Mouse (Mus musculus): ENCODE measurements around the gene Gimap5. TPM values are rescaled to one million over a fixed set of nuclear protein-coding genes. Genes with fewer than 3 reads are reported as not detected.

Gene Gimap5
- polyA plus RNA-seq, 1 experiment, result 7.9 TPM

DNA sequence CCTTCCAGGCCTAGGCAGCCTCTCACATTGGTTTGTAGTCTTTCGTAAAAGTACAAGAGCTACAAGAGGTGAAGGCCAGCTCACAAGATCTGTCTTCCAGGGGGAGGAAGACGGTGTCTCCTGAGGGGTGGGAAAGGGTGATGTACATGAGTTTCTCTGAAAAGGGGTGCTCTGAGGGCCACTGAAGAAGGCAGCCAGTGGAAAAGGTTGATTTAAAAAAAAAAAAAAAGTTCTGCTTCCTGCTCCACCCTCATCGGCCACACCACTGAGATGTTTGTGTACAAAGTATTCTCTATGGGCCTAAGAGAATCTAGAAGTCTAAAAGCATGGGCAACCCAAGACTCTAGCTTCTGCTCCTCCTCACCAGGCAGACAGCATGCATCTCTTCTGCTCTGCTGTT, 24.7 kb downstream of the Gimap5 start, which contains the start of gene Gimap3:
Gene Gimap3, minus strand, starts transcription at position 156 of the 400 bp plus-strand sequence.
- WGBS, result 51% methylated on average over 3 of the region's 3 CpGs
- TF ChIP-seq POLR2A (IDR thresholded peaks at IDR 0.05; ENCODE audit: borderline replicate concordance, control insufficient read depth, low read depth, low read length) (no peak), CTCF (IDR thresholded peaks at IDR 0.05; ENCODE audit: control insufficient read depth, insufficient read depth, low read length) (no peak)
- peak within 1 kb of the TSS; percentile 58 for H3K4me3 ChIP-seq (replicated peaks; ENCODE audit: control insufficient read depth, low read depth, low read length)
- peak within 1 kb of the TSS; percentile 69 for H3K27ac ChIP-seq (ENCODE audit: control insufficient read depth, insufficient read depth, low read depth, low read length, poor library complexity)
- H3K4me1 ChIP-seq (ENCODE audit: control insufficient read depth, insufficient read depth, low read length), result no peaks in the 10 kb centered on the region; the same call in 1 of the 2 replicates

DNA sequence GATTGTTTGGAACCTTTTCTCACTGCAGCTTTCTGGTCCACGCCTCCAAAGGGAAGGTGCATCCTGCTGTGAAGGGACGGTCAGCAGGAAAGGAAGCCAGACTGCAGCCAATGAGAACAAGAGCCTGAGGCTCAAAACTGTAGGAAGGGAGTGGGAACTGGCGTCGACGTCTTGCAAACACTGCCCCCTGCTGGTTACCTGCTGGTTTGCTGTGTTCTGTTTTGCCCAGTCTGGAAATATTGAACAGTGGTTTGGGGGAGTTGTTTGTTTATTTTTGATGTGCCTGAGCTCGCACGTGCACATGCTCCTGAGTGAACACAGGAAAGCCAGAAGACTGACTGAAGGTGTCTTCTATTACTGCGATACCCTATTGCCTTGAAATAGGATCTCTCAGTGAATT, 26.0 kb downstream of the Gimap5 start:
- H3K27ac ChIP-seq (ENCODE audit: control insufficient read depth, insufficient read depth, low read depth, low read length, poor library complexity), result no peak overlapping the region
- 5% methylated on average over 8 of the region's 8 CpGs for WGBS
- TF ChIP-seq POLR2A (IDR thresholded peaks at IDR 0.05; ENCODE audit: borderline replicate concordance, control insufficient read depth, low read depth, low read length) (no peak), CTCF (IDR thresholded peaks at IDR 0.05; ENCODE audit: control insufficient read depth, insufficient read depth, low read length) (peak; percentile 87)

DNA sequence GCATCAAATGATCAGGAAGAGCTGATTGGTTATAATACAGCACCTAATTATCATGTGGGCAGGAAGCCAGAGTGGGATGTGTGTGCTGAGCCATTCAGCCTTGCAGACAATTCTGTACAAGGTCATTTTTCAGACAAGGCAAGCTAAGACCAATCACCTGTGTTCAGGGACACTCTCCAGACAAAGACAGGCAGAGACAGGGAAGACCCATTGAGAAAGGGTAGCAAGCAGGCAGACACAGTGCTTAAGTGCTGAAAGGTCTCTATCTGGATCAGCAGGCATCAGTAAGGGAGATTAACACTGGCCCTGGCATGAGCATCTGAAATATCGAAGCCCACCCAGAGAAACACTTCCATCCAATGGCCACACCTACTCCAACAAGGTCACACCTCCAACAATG, 38.4 kb downstream of the Gimap5 start:
- Histone ChIP-seq H3K27ac (ENCODE audit: control insufficient read depth, insufficient read depth, low read depth, low read length, poor library complexity) (no peak overlapping the region), H3K4me3 (replicated peaks; ENCODE audit: control insufficient read depth, low read depth, low read length) (no peak overlapping the region), H3K4me1 (ENCODE audit: control insufficient read depth, insufficient read depth, low read length) (no peaks in the 10 kb centered on the region)
- TF ChIP-seq CTCF (IDR thresholded peaks at IDR 0.05; ENCODE audit: control insufficient read depth, insufficient read depth, low read length), result no peak
- no peak for TF ChIP-seq POLR2A (IDR thresholded peaks at IDR 0.05; ENCODE audit: borderline replicate concordance, control insufficient read depth, low read depth, low read length)
- whole genome bisulfite sequencing, result 70% methylated on average over 1 of the region's 1 CpGs

More for the DNA sequence above, 26.0 kb downstream of the Gimap5 start:
- no peaks in the 10 kb centered on the region; the same call in 1 of the 2 replicates for H3K4me1 ChIP-seq (ENCODE audit: control insufficient read depth, insufficient read depth, low read length)
- no peak overlapping the region for H3K4me3 ChIP-seq (replicated peaks; ENCODE audit: control insufficient read depth, low read depth, low read length)

DNA sequence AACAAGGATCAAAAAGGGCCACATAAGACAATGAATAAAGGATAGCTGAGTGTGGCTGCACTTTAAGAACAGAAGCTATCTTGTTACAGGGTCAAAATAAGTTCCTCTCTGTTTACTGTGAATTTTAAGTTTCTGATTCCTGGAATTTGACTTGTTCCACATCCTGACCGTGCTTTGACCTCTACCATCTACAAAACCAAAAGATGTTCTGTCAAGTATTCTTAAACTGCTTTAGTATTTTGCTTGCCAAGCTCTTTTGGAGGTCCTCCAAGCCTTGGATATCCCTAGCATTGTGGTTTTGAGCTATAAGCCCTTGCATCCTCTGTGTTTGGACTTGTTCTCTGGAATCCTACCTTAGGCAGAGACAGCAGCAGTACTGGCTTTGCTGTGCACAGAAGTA, 39.2 kb downstream of the Gimap5 start:
- WGBS, result 12% methylated on average over 1 of the region's 1 CpGs
- no peak for TF ChIP-seq CTCF (IDR thresholded peaks at IDR 0.05; ENCODE audit: control insufficient read depth, insufficient read depth, low read length)
- no peak for TF ChIP-seq POLR2A (IDR thresholded peaks at IDR 0.05; ENCODE audit: borderline replicate concordance, control insufficient read depth, low read depth, low read length)
- H3K4me1 ChIP-seq (ENCODE audit: control insufficient read depth, insufficient read depth, low read length), result no peaks in the 10 kb centered on the region
- H3K27ac ChIP-seq (ENCODE audit: control insufficient read depth, insufficient read depth, low read depth, low read length, poor library complexity), result no peak overlapping the region
- H3K4me3 ChIP-seq (replicated peaks; ENCODE audit: control insufficient read depth, low read depth, low read length), result no peak overlapping the region

DNA sequence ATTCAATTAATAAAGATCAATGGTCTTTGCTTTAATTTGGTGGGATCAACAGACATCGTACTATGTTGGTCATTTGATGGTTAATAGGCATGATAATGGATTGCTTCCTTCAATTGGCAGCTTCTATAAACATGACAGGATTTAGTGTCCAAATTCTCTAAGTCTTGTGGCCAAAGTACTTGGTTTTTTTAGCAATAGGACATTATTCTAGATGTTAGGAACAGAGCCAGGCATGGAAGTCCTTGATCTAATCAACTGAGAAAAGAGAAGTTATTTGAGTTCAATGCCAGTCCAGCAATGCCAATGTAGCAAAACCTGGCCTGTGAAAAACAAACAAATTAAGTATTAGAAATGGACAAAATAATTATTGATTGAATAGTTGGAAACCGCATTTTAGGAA, 39.6 kb downstream of the Gimap5 start:
- Histone ChIP-seq H3K27ac (ENCODE audit: control insufficient read depth, insufficient read depth, low read depth, low read length, poor library complexity) (no peak overlapping the region), H3K4me1 (ENCODE audit: control insufficient read depth, insufficient read depth, low read length) (no peaks in the 10 kb centered on the region), H3K4me3 (replicated peaks; ENCODE audit: control insufficient read depth, low read depth, low read length) (no peak overlapping the region)
- WGBS, result 70% methylated on average over 2 of the region's 2 CpGs
- no peak for TF ChIP-seq POLR2A (IDR thresholded peaks at IDR 0.05; ENCODE audit: borderline replicate concordance, control insufficient read depth, low read depth, low read length)
- TF ChIP-seq CTCF (IDR thresholded peaks at IDR 0.05; ENCODE audit: control insufficient read depth, insufficient read depth, low read length), result no peak

DNA sequence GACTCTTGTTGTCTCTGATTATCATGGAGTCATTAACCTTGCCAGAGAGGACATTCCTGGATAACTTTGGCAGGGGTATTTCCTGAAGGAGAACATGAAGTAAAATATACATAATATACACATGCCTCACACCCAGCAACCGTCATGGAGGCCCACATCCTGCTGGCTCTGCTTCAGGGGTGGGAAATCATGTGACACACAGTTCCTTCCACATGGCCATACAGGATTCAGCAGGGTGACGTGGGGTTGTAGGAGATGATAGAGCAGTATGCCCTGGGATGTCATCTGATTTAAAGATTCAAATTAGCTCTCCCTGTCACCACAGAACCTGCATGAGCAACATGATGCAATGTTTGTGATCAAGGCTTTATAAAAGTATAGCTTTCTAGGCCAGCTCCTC, 41.9 kb downstream of the Gimap5 start:
- Histone ChIP-seq H3K4me3 (replicated peaks; ENCODE audit: control insufficient read depth, low read depth, low read length) (no peak overlapping the region), H3K27ac (ENCODE audit: control insufficient read depth, insufficient read depth, low read depth, low read length, poor library complexity) (no peak overlapping the region), H3K4me1 (ENCODE audit: control insufficient read depth, insufficient read depth, low read length) (no peaks in the 10 kb centered on the region)
- TF ChIP-seq CTCF (IDR thresholded peaks at IDR 0.05; ENCODE audit: control insufficient read depth, insufficient read depth, low read length), result no peak
- no peak for TF ChIP-seq POLR2A (IDR thresholded peaks at IDR 0.05; ENCODE audit: borderline replicate concordance, control insufficient read depth, low read depth, low read length)
- WGBS, result 38% methylated on average over 2 of the region's 2 CpGs

DNA sequence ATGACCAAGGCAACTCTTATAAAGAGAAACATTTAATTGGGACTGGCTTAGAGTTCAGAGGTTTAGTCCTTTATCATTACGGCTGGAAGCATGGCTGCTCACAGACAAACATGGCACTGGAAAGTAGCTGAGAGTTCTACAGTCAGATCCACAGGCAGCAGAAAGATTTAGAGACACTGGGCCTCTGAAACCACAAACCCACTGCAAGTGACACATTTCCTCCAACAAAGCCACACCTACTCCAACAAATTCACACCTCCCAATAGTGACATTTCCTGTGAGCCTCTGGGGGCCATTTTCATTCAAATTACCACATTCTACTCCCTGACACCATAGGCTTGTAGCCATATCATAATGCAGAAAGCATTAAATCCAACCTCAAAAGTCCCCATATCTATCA, 55.9 kb downstream of the Gimap5 start:
- no peak for TF ChIP-seq CTCF (IDR thresholded peaks at IDR 0.05; ENCODE audit: control insufficient read depth, insufficient read depth, low read length)
- no peak for TF ChIP-seq POLR2A (IDR thresholded peaks at IDR 0.05; ENCODE audit: borderline replicate concordance, control insufficient read depth, low read depth, low read length)
- no peak overlapping the region for H3K27ac ChIP-seq (ENCODE audit: control insufficient read depth, insufficient read depth, low read depth, low read length, poor library complexity)
- WGBS, result 3% methylated on average over 1 of the region's 1 CpGs
- no peaks in the 10 kb centered on the region for H3K4me1 ChIP-seq (ENCODE audit: control insufficient read depth, insufficient read depth, low read length)
- H3K4me3 ChIP-seq (replicated peaks; ENCODE audit: control insufficient read depth, low read depth, low read length), result no peak overlapping the region

DNA sequence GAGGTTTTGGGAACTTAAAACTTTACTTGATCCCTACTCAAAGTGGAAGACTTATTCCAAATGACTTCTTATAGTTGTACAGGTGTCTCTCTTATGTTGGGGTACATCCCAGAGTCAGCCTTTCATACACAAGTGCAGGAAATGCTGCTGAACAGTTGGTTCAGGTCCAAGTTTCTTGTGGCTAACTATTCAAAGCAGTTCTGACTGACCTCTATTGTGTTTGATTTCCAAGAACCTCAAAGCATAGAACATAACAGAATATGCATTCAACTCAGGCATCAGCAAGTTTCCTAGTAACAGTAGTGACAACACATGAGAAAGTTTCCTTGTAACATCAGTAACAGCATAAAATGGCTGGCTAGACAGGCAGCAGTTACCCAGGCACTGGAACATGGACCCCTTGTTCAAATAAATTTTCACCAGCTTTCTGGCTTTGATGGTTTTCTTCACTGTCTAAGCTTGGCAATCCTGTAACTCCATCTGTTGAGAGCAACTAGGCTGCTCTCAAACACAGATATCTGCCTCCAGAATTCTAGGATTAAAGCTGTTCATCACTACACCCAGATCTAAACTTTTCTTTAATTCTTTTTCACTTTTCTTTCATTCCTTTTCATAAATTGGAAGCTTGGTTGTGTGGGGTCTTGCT, 57.5 kb downstream of the Gimap5 start:
- Histone ChIP-seq H3K4me1 (ENCODE audit: control insufficient read depth, insufficient read depth, low read length) (no peaks in the 10 kb centered on the region), H3K27ac (ENCODE audit: control insufficient read depth, insufficient read depth, low read depth, low read length, poor library complexity) (no peak overlapping the region), H3K4me3 (replicated peaks; ENCODE audit: control insufficient read depth, low read depth, low read length) (no peak overlapping the region)
- no peak for TF ChIP-seq POLR2A (IDR thresholded peaks at IDR 0.05; ENCODE audit: borderline replicate concordance, control insufficient read depth, low read depth, low read length)
- no peak for TF ChIP-seq CTCF (IDR thresholded peaks at IDR 0.05; ENCODE audit: control insufficient read depth, insufficient read depth, low read length)

Other genes with a start within 250 kb of the Gimap5 start
- 2.2 TPM in 1 of 2 replicates, not detected in the other for gene Atp6v0e2, start 208.6 kb upstream of the Gimap5 start, polyA plus RNA-seq (2011; ENCODE audit: insufficient read depth, insufficient read length, low replicate concordance, missing spikeins)
- gene Lrrc61, start 191.4 kb upstream of the Gimap5 start, polyA plus RNA-seq (2011; ENCODE audit: insufficient read depth, insufficient read length, low replicate concordance, missing spikeins), result 2.2 and 4.9 TPM in 2 replicates
- 6.9 and 9.2 TPM in 2 replicates for gene Rarres2, start 173.4 kb upstream of the Gimap5 start, polyA plus RNA-seq (2011; ENCODE audit: insufficient read depth, insufficient read length, low replicate concordance, missing spikeins)
- gene Gm45021, start 156.6 kb upstream of the Gimap5 start, polyA plus RNA-seq (2011; ENCODE audit: insufficient read depth, insufficient read length, low replicate concordance, missing spikeins), result not detected in 2 replicates
- 3.4 and 5.5 TPM in 2 replicates for gene Repin1, start 152.3 kb upstream of the Gimap5 start, polyA plus RNA-seq (2011; ENCODE audit: insufficient read depth, insufficient read length, low replicate concordance, missing spikeins)
- gene Gm44965, start 152.3 kb upstream of the Gimap5 start, polyA plus RNA-seq (2011; ENCODE audit: insufficient read depth, insufficient read length, low replicate concordance, missing spikeins), result not detected in 2 replicates
- 0.40 and 1.1 TPM in 2 replicates for gene Zfp775, start 144.1 kb upstream of the Gimap5 start, polyA plus RNA-seq (2011; ENCODE audit: insufficient read depth, insufficient read length, low replicate concordance, missing spikeins)
- 1.2 TPM in 1 of 2 replicates, not detected in the other for gene AI854703, start 119.4 kb upstream of the Gimap5 start, polyA plus RNA-seq (2011; ENCODE audit: insufficient read depth, insufficient read length, low replicate concordance, missing spikeins)
- 8.3 and 15.1 TPM in 2 replicates for gene Gimap8, start 99.0 kb upstream of the Gimap5 start, polyA plus RNA-seq (2011; ENCODE audit: insufficient read depth, insufficient read length, low replicate concordance, missing spikeins)
- gene Gimap9, start 70.1 kb upstream of the Gimap5 start, polyA plus RNA-seq (2011; ENCODE audit: insufficient read depth, insufficient read length, low replicate concordance, missing spikeins), result 13.5 and 26.0 TPM in 2 replicates
- gene Gimap4, start 61.6 kb upstream of the Gimap5 start, polyA plus RNA-seq (2011; ENCODE audit: insufficient read depth, insufficient read length, low replicate concordance, missing spikeins), result 20.7 and 41.0 TPM in 2 replicates
- gene Gimap6, start 38.0 kb upstream of the Gimap5 start, polyA plus RNA-seq (2011; ENCODE audit: insufficient read depth, insufficient read length, low replicate concordance, missing spikeins), result 45.1 and 77.9 TPM in 2 replicates
- gene Gm28053, start 27.6 kb upstream of the Gimap5 start, polyA plus RNA-seq (2011; ENCODE audit: insufficient read depth, insufficient read length, low replicate concordance, missing spikeins), result 15.2 TPM in 1 of 2 replicates, not detected in the other
- 3.6 and 5.2 TPM in 2 replicates for gene Gimap7, start 27.6 kb upstream of the Gimap5 start, polyA plus RNA-seq (2011; ENCODE audit: insufficient read depth, insufficient read length, low replicate concordance, missing spikeins)
- 19.3 and 26.4 TPM in 2 replicates for gene Gimap1, start 7.1 kb upstream of the Gimap5 start, polyA plus RNA-seq (2011; ENCODE audit: insufficient read depth, insufficient read length, low replicate concordance, missing spikeins)
- 15.3 and 36.7 TPM in 2 replicates for gene Gimap3, start 24.7 kb downstream of the Gimap5 start, polyA plus RNA-seq (2011; ENCODE audit: insufficient read depth, insufficient read length, low replicate concordance, missing spikeins)
- 17.9 and 24.6 TPM in 2 replicates for gene Tmem176a, start 94.7 kb downstream of the Gimap5 start, polyA plus RNA-seq (2011; ENCODE audit: insufficient read depth, insufficient read length, low replicate concordance, missing spikeins)
- 17.2 and 26.5 TPM in 2 replicates for gene Tmem176b, start 95.3 kb downstream of the Gimap5 start, polyA plus RNA-seq (2011; ENCODE audit: insufficient read depth, insufficient read length, low replicate concordance, missing spikeins)
- gene Aoc1, start 126.7 kb downstream of the Gimap5 start, polyA plus RNA-seq (2011; ENCODE audit: insufficient read depth, insufficient read length, low replicate concordance, missing spikeins), result not detected in 2 replicates
- gene 1600015I10Rik, start 183.7 kb downstream of the Gimap5 start, polyA plus RNA-seq (2011; ENCODE audit: insufficient read depth, insufficient read length, low replicate concordance, missing spikeins), result not detected in 2 replicates
- gene Doxl2, start 228.8 kb downstream of the Gimap5 start, polyA plus RNA-seq (2011; ENCODE audit: insufficient read depth, insufficient read length, low replicate concordance, missing spikeins), result not detected in 2 replicates
- gene Svs1, start 240.7 kb downstream of the Gimap5 start, polyA plus RNA-seq (2011; ENCODE audit: insufficient read depth, insufficient read length, low replicate concordance, missing spikeins), result not detected in 2 replicates